Mouse (Mus musculus) ES-Bruce4 (cell line): ENCODE results near the gene Med13l. TPM values are rescaled to one million over a fixed set of nuclear protein-coding genes. Genes with fewer than 3 reads are reported as not detected.
"Not testable (repeated sequence)": the region's sequence is repeated elsewhere in the genome, so short reads cannot be mapped to it uniquely, and the experiment has no call there.

Experiments used
- H3K27ac ChIP-seq: 2 replicates; pipeline ENCODE4 v1.5.1; 2012; ENCODE audit warnings: low read length, inconsistent platforms; ENCODE audit not compliant: insufficient read depth
- H3K27me3 ChIP-seq: 2 replicates; pipeline ENCODE4 v1.6.1; 2012; ENCODE audit warnings: mild to moderate bottlenecking, low read length, inconsistent platforms; ENCODE audit not compliant: control insufficient read depth, poor library complexity, insufficient read depth, severe bottlenecking
- H3K36me3 ChIP-seq: 2 replicates; pipeline ENCODE4 v1.6.1; 2012; ENCODE audit warnings: inconsistent platforms, mild to moderate bottlenecking, low read length, moderate library complexity; ENCODE audit not compliant: control insufficient read depth, poor library complexity, insufficient read depth, severe bottlenecking
- H3K4me1 ChIP-seq: one replicate; pipeline ENCODE4 v1.8.1; 2011; ENCODE audit warnings: low read length; ENCODE audit not compliant: control insufficient read depth, insufficient read depth
- H3K4me3 ChIP-seq: 2 replicates; pipeline ENCODE4 v1.5.1; 2011; ENCODE audit warnings: low read depth, mild to moderate bottlenecking, low read length
- H3K9ac ChIP-seq: 2 replicates; pipeline ENCODE4 v1.6.1; 2012; ENCODE audit warnings: low read depth, mild to moderate bottlenecking, inconsistent platforms; ENCODE audit not compliant: poor library complexity, severe bottlenecking
- H3K9me3 ChIP-seq: replicated peaks from 2 replicates; pipeline ENCODE4 v1.6.1; 2012; ENCODE audit warnings: mild to moderate bottlenecking, low read length, inconsistent platforms; ENCODE audit not compliant: control insufficient read depth, poor library complexity, insufficient read depth, severe bottlenecking
- CTCF ChIP-seq: IDR thresholded peaks from one replicate; pipeline ENCODE4 v1.8.1; 2011; ENCODE audit warnings: low read depth, low read length
- EP300 ChIP-seq: IDR thresholded peaks from 2 replicates; pipeline ENCODE4 v1.6.1; 2011; ENCODE audit warnings: low read depth, low read length; ENCODE audit not compliant: insufficient read depth
- POLR2A ChIP-seq: IDR thresholded peaks from one replicate; pipeline ENCODE4 v1.8.1; 2011; ENCODE audit warnings: low read length; ENCODE audit not compliant: insufficient read depth
- polyA plus RNA-seq: library from polyadenylated mRNA; stranded (reverse); fragments of >200 nt; gene quantifications from 2 replicates; pipeline ENCODE4 v1.2.4, GENCODE M21; 2011; ENCODE audit warnings: low read depth; ENCODE audit not compliant: missing spikeins, insufficient read depth, insufficient read length

The Med13l gene
- polyA plus RNA-seq, 1 experiment: 43.9 TPM

- Histone ChIP-seq H3K9me3 (no peaks in the 10 kb centered on the region), H3K9ac (no peak overlapping the region), H3K27me3 (no peaks in the 10 kb centered on the region), H3K4me1 (peaks cover 28% of the 10 kb centered on the region), H3K36me3 (0 out of 2 replicates have a peak, but pooled peaks cover 2% of the 10 kb centered on the region), H3K4me3 (no peak overlapping the region), H3K27ac (no peak overlapping the region)
- TF ChIP-seq EP300: no peak
- no peak for TF ChIP-seq CTCF
- no peak for TF ChIP-seq POLR2A
Observed at GRCm38 (mm10) chr5:118647384-118647783, 86.9 kb downstream of the Med13l start.

GRCm38 (mm10) chr5:118649215-118650006, 88.9 kb downstream of the Med13l start:
- H3K36me3 ChIP-seq: 0 out of 2 replicates have a peak, but pooled peaks cover 2% of the 10 kb centered on the region
- H3K4me3 ChIP-seq: no peak overlapping the region
- no peaks in the 10 kb centered on the region for H3K9me3 ChIP-seq
- no peak overlapping the region for H3K9ac ChIP-seq
- H3K27ac ChIP-seq: no peak overlapping the region
- no peaks in the 10 kb centered on the region for H3K27me3 ChIP-seq
- no peak for TF ChIP-seq EP300
- TF ChIP-seq POLR2A: no peak
- no peak for TF ChIP-seq CTCF
- peaks cover 24% of the 10 kb centered on the region for H3K4me1 ChIP-seq

GRCm38 (mm10) chr5:118650007-118650548, 89.6 kb downstream of the Med13l start:
- Histone ChIP-seq H3K36me3 (0 out of 2 replicates have a peak, but pooled peaks cover 2% of the 10 kb centered on the region), H3K4me3 (no peak overlapping the region), H3K9ac (no peak overlapping the region), H3K9me3 (no peaks in the 10 kb centered on the region), H3K27ac (no peak overlapping the region), H3K4me1 (peaks cover 20% of the 10 kb centered on the region), H3K27me3 (no peaks in the 10 kb centered on the region)
- TF ChIP-seq CTCF: no peak
- no peak for TF ChIP-seq EP300
- TF ChIP-seq POLR2A: no peak

GRCm38 (mm10) chr5:118650746-118651145, 90.3 kb downstream of the Med13l start:
- H3K4me1 ChIP-seq: peaks cover 17% of the 10 kb centered on the region
- H3K9ac ChIP-seq: no peak overlapping the region
- TF ChIP-seq EP300: no peak
- TF ChIP-seq POLR2A: no peak
- no peak for TF ChIP-seq CTCF
- no peak overlapping the region for H3K27ac ChIP-seq
- no peaks in the 10 kb centered on the region for H3K27me3 ChIP-seq
- no peaks in the 10 kb centered on the region for H3K9me3 ChIP-seq
- 0 out of 2 replicates have a peak, but pooled peaks cover 2% of the 10 kb centered on the region for H3K36me3 ChIP-seq
- no peak overlapping the region for H3K4me3 ChIP-seq

- TF ChIP-seq EP300: no peak
- no peak for TF ChIP-seq POLR2A
- TF ChIP-seq CTCF: no peak
- H3K27me3 ChIP-seq: no peaks in the 10 kb centered on the region
- peaks cover 12% of the 10 kb centered on the region for H3K4me1 ChIP-seq
- H3K9me3 ChIP-seq: no peaks in the 10 kb centered on the region
- H3K36me3 ChIP-seq: 0 out of 2 replicates have a peak, but pooled peaks cover 2% of the 10 kb centered on the region
- no peak overlapping the region for H3K9ac ChIP-seq
- H3K4me3 ChIP-seq: no peak overlapping the region
- no peak overlapping the region for H3K27ac ChIP-seq
Observed at GRCm38 (mm10) chr5:118652611-118653010, 92.1 kb downstream of the Med13l start.

GRCm38 (mm10) chr5:118653119-118653518, 92.6 kb downstream of the Med13l start:
- not testable (repeated sequence) for H3K9me3 ChIP-seq, H3K4me1 ChIP-seq, H3K27ac ChIP-seq, H3K27me3 ChIP-seq, H3K36me3 ChIP-seq, H3K4me3 ChIP-seq, H3K9ac ChIP-seq
